Mouse (Mus musculus) c-Kit-negative CD71-positive TER-119-positive erythroid progenitor cells, embryonic 14.5 days (primary cell): ENCODE measurements around the gene Stap1.

ENCODE experiments used
- DNase-seq: peaks from one replicate; pipeline ENCODE4 v3.0.0-alpha.2; 2013; ENCODE audit warnings: low read depth, low spot score

Gene Stap1

DNA sequence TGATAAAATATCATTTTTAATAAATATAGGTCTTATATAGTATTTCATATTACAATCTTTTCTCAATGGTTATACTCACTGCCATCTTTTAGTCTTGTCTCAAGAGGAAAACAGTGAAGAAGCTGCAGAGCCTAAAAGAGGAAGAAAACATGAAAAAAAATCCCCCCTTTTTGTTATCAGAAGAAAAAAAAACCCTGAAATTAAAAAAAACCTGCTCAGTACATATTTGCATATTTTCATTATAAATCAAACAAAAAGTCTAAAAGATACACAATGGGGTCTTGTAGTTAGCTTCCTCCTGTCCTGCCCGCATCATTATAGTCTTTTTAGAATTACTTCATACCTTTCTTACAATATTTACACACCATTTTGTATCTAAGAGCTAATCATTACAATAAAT lies 57.2 kb downstream of the Stap1 start:
- no peak for DNase-seq

DNA sequence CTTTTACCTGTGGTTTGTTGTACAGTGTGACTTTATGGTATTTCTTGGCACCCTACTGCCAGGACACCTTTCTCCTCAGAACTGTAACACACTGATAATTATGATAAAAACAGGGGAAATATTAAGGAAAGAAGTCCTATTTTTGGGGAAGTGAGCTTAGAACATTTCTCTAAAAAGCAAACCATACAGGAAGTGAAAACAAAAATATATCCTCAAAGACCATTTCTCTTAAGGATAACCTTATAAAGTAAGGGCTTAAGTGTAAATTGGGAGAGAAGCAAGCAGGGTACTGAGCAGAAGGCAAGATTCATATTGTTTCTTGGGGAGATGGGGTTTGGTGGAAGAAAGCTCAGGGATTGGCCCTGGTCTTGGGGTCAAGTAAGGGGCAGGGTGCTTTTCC lies 58.3 kb downstream of the Stap1 start:
- no peak for DNase-seq
